Mouse (Mus musculus) heart, postnatal 25 days (tissue): ENCODE results near the gene Acsf2. TPM values are rescaled to one million over a fixed set of nuclear protein-coding genes. Genes with fewer than 3 reads are reported as not detected.
A peak's percentile ranks its signal among the peaks of the same experiment; 100 is the strongest.

Experiments
- DNase-seq: peaks from one replicate; pipeline ENCODE4 v3.0.0; 2022; ENCODE audit warnings: low spot score
- intact Hi-C: fragments of 180-260 bp; cut with DNase I; formaldehyde crosslinking; loops from one replicate; pipeline ENCODE4 v1.15.1; 2025
- total RNA-seq, 2 experiments: library from RNA; stranded (reverse); gene quantifications; 2 replicates each; pipeline ENCODE4 v1.2.3; 2021

The Acsf2 gene
- total RNA-seq, 2 experiments from 2014 or later: 16.2 to 18.3 TPM

DNA sequence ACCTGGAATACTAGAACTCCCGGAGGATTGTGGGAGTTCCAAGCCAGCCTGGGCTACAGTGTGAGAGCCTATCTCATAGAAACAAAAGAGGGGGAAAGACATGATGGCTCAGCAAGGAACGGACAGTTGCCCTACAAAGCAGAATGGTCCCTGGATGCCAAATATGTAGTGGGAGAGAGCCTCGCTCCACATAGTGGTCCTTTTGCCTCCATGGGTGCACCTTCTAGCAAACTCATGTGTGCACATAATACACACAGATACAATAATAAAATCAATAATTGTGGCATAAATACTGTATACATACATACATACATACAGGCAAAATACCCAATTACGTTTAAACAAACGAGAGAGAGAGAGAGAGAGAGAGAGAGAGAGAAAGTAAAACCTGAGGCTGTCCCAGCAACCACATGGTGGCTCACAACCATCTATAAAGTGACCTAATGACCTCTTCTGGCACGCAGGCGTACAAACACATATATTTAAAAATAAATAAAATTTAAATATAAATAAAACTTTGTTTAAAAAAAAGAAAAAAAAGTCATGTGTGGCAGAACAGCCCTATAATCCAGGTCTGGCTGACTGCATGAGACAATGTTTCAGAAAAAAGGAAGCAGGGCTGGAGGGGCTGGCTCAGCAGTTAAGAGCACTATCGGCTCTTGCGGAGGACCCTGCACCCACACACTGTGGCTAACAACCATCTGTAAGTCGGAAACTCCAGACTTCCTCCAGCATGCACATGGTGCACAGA, 51.8 kb downstream of the Acsf2 start:
- intact Hi-C loops: loop anchor here (1.0 to 5.0 kb wide), 3 partner anchors 82 to 208 kb away; no protein-coding TSS in a partner anchor
- DNase-seq: no peak

DNA sequence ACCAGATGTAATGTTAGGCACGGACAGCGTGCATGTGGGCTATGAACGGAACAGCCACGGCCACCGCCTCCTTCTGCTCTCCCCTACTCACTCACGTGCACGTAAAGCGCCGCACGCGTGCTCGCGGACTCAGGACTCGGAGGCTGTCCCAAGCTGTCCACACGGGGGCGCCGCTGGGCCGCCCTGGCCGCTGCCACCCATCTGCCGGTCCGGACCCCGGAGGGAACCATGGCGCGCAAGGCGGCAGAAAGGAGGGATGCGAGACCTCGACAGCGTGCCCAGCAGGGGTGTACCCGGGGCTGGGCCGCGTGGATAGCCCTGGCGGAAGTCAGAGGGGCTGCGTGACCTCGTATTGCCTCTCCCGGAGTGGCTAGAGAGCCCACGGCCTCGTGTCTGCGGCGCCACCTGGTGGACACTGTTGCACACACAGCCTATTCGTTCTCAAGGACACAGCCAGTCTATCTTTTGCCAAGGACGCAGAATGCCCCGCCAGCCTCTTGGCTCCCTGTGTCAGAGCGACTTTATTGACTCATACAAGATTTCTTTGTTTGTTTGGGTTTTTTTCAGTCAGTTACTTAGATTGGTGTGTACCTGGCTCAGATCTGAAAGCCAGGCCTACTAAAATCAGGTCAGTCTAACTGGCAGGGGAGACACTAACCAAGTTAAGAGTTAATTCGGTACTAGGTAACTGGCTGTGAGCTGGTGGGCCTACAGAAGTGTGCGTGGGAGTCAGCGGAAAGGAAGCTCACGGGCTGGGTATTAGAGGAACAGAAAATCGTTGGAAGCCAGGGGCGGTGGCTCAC, 52.6 kb downstream of the Acsf2 start, which contains the start of gene Rsad1:
Rsad1 (minus strand) TSS at position 368 of the 803 bp plus-strand sequence.
- intact Hi-C loops: loop anchor here (1.0 to 5.0 kb wide), 3 partner anchors 83 to 207 kb away; no protein-coding TSS in a partner anchor
- peak; percentile 87 for DNase-seq

DNA sequence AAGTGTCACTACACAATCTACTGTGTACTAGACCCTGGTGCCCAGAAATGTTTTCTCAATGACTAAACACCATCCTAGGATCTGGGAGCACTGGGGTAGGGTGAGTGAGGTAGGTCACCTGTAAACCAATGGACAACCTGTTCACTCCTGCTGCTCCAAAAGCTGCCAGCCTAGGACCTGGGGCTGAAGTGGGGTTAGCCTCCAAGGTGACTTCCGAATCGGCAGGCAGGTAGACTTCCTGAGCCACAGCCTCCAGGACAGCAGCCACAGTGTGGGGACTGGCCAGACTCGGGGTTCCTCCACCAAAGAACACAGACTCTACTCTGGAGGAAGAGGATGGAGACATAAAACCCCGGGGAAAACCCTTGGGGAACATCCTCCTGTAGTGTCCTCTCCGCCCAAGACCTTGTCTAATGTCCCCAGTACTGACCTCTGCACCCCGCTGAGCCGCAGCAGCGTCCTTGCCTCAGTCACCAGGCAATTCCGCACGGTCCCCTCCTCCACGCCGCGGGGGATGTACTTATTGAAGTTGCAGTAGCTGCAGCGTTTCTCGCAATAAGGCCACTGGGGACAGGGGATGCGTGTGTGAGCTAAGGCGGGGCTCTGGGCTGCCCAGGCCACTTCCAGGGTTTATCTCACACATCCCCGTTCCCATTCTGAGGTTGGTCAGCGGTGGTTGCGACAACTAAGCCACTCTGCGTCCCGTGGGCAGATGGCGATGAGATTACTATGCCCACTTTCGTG, 53.5 kb downstream of the Acsf2 start:
- DNase-seq: peak; percentile 45

DNA sequence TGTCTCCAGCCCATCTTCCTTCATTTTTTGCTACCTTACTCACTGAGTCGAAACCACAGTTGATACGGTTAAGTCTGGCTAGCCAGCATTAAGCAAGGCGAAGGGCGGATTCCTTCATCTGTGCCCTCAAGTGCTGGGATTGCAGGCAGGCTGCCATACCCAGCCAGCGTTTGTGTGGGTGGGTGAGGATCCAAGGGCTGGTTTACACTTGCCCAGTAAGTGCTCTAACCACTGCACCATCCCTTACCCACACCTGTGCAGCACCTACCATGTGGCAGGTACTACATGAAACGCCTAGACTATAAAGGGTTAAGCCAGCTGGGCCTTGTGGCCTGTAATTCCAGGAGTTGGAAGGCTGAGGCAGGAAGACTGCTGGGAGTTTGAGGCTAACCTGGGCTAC, 54.4 kb downstream of the Acsf2 start:
- intact Hi-C loops: loop anchor here (5.0 kb wide), 2 partner anchors 85 to 205 kb away; no protein-coding TSS in a partner anchor
- DNase-seq: no peak

More for the DNA sequence above, 53.5 kb downstream of the Acsf2 start:
- intact Hi-C loops: loop anchor here (5.0 kb wide), 2 partner anchors 84 to 206 kb away; no protein-coding TSS in a partner anchor

DNA sequence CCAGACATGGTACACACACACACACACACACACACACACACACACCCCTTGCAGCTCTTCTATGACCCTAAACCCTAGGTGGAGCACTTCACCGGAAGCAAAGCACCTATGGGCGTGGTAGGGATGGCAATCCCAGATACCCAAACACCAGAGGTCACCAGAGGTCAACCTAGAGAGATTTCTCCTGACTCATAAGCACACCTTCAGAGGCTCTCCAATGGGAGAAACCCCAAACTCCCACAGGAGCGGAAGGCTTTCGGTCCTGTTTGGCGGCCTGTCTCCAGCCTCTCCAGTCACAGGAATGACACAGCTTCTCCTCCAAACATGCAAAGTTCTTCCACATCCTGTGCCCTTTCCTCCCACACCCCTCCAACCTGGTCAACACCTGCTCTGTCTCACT, 55.3 kb downstream of the Acsf2 start:
- DNase-seq: no peak
- intact Hi-C loops: loop anchor here (5.0 kb wide), 2 partner anchors 86 to 204 kb away; no protein-coding TSS in a partner anchor

DNA sequence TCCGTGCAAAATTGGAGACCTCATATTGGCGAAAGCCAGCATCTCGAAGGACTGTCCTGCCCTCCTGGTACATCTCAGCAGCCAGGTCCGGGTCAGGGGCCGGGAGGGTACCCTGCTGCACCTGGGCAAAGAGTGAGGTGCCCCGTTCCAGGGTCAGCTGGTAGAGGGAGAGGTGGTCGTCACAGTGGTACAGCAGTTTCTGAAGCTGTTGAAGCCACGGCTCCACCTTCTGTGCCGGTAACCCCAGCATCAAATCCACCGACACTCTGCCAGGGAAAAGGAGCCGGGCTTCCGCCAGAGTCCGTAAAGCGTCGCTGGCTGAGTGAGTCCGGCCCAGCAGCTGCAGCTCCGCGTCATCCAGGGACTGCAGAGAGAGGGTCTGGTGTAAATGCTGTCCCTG, 57.2 kb downstream of the Acsf2 start:
- intact Hi-C loops: loop anchor here (5.0 kb wide), 1 partner anchor 127 kb away; no protein-coding TSS in a partner anchor
- DNase-seq: no peak

DNA sequence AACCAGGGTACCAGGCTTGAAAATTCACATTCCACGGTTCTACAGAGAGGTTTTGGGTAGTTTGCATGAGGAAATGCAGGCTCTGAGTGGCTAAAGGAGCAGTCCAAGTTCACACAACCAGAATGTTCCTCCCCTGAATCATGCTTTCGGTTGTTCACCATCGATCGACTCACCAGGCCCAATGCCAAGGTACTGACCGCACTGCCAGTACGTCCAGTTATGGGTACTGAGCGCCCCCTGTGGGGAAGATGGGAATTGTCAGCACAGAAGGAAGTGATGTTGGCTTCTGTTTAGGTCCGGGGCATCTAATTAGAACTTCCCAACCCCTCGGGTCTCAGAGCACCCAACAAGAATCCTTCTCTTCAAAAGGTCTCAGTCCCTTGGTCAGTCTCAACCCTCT, 57.7 kb downstream of the Acsf2 start:
- peak; percentile 84 for DNase-seq
- intact Hi-C loops: loop anchor here (5.0 kb wide), 1 partner anchor 127 kb away; no protein-coding TSS in a partner anchor

DNA sequence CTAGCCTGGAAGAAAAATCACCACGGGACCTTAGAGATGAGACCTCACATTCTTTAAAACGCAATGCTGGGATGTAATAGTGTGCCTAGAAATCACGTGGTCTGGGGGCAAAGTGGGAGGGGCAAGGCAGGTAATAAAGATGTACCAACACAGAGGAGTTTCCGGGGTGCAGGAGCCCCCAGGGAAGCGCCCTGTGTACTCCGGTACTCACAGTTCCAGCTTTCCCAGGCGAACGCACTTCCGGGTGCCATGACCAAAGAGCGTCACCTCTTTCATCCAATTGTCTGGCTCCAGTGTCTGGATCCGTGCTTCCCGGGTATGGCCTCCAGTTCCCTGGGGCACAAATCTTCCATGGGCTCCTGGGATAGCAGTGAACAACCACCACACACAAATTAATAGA, 58.3 kb downstream of the Acsf2 start:
- intact Hi-C loops: loop anchor here (5.0 kb wide), 1 partner anchor 126 kb away; no protein-coding TSS in a partner anchor
- no peak for DNase-seq

DNA sequence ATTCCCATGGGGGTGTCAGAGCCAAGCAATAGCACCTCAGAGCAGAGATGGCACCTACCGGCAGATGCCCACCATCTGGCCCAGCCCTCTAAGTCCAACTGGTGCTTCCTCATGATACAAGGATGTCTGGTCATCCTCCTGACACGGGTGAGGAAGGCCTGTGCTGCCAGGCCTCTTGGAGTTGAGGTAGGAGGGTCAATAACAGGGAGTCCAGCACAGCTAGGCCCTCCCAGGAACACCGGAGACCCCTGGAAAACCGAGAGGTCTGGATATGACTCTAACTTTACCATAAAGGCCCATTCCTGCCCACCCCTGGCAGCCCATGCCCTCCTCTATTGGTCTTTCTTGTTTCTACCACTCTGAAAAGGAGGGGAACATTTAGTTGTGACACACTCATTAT, 59.3 kb downstream of the Acsf2 start:
- intact Hi-C loops: loop anchor here (5.0 kb wide), 1 partner anchor 125 kb away; no protein-coding TSS in a partner anchor
- no peak for DNase-seq

DNA sequence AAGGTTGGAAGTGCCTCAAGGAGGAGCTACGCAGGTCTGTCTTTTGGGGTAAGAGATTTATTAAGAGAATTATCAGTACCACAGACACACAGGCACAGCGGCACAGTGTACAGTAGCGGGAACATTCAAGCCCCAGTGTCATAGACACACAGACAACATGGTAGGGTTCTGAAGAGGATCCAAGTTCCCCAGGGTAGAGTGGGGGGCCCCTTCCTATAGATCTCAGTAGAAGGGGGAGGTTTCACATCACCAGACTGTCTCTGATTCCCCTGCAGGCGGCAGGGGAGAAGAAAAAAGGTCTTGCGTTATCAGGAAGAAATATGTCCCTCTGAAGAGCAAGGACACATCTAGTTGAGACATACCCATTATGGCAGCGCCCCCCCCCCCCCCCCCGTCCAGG, 61.9 kb downstream of the Acsf2 start:
- intact Hi-C loops: loop anchor here (5.0 kb wide), 1 partner anchor 122 kb away; no protein-coding TSS in a partner anchor
- no peak for DNase-seq

DNA sequence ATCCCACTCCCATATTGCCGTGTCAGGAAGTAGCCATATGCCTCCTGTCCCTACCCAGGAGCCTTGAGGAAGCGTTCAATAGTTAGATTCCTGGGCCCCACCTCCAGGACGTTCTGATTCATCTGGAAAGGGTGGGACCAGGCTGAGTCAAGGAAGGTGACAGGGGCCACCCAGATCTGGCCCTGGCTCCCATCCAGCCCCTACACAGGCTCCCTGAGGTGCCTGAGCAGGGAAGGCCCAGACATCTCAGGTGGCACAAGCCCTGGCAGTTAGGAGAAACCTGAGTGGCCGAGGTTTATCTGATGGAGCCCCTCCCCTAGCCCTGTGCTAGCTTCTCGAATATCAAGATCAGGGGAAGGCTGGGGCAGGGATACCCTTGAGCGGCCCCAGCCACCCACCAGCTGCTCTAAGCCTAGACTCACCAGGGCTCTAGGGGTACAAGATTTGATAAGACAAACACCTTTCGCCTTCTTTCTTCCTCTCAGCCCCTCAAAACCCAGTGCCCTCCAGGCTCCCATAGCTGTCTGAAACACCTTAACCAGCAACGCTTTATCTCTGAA, 62.9 kb downstream of the Acsf2 start:
- DNase-seq: no peak
- intact Hi-C loops: no loop called here

DNA sequence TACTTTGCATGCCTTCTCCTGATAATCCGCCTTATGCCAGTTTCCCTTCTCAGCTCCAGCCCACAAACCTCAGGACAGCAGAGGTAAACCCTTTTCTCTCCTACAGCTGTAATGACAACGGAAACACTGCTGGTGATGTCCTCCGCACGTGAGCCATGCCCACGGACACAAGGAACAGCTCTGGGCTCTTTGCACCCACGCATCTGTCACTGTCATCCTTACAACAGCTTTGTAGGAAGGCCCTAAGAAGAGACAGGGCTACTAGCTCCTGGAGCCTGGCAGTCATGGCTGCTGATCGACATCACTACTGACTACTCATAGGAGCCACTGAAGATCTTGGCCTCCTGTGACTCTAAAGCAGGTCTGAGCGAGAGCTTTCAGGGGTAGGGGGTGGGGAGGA, 68.5 kb downstream of the Acsf2 start:
- intact Hi-C loops: no loop called here
- DNase-seq: no peak

DNA sequence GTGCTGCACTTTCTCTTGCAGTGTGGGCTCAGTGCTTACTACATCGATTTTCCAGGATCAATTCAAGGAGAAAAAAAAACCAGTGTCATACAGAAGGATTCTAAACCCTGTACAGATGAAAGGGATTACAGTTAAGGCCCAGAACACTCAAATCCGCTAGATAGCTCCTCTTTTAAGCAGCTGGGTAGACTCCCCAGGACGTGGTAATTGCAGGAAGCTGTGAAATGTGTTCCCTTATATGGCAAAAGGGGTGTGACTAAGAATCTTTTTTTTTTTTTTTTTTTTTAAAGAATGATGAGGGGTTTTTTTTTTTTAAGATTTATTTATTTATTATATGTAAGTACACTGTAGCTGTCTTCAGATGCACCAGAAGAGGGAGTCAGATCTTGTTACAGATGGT, 72.8 kb downstream of the Acsf2 start:
- no peak for DNase-seq
- intact Hi-C loops: no loop called here

DNA sequence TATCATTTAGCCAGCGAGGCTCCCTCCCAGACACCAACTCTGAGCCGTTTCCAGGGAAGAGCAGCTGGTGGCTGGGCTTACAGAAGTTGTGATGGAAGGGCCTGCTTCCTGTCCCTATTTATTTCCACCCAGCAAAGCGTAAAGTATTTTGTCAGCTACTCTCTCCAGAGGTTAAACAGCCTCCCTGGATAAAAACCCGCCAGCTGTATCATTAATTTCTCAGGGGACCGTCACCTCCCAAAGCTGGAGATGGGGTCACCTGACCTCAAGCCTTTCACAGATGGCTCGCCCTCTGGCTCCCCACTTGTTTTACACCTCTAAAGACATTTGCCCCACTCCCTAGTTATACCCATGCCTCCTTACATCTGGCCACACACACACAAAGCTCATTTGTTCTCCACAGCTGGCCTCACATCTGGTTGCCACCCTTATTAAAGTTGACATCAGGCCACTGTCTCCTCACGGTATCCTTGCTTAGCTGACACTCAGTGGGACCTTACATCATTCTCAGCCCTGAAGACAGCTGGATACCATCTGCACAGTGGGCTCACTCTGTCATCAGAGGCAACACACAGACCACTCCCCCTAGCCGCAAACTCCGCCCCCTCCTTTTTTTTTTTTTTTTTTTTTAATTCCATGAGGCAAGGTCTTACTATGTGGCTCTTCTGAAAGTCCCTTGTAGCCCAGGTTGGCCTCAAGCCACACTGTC, 75.3 kb downstream of the Acsf2 start:
- DNase-seq: no peak

DNA sequence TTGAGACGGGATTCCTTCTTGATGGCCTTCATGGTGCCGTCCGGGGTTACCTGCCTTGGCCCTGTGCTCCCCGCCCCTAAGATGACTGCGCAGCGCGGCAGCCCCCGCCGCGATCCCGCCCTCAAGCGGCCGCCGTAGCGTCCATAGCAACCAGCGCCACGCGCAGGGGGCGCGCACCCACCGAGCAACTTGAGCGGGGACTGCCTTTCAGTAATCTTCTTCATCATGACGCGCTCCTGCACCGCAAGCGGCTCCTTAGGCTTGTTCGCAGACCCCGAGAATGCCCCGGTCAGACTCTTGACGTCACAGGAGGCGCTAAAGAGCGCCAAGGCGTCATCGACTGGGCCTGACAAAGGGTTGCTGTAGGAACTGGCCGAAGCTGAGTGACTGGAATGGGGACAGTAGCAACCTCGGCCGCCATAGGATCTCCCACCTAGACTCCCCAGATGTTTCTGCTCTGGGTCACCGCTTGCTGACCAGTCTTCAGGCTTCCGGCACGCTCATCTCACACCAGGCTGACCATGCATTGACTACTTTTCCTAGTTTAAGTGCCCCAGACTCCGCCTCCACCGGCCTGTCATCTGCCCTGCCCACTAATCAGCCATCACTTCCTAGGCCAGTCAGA, 80.3 kb downstream of the Acsf2 start, which contains the start of gene Mycbpap:
Mycbpap (minus strand) TSS at position 524 of the 625 bp plus-strand sequence.
- intact Hi-C loops: no loop called here
- DNase-seq: peak; percentile 34

More for the DNA sequence above, 75.3 kb downstream of the Acsf2 start:
- intact Hi-C loops: no loop called here

DNA sequence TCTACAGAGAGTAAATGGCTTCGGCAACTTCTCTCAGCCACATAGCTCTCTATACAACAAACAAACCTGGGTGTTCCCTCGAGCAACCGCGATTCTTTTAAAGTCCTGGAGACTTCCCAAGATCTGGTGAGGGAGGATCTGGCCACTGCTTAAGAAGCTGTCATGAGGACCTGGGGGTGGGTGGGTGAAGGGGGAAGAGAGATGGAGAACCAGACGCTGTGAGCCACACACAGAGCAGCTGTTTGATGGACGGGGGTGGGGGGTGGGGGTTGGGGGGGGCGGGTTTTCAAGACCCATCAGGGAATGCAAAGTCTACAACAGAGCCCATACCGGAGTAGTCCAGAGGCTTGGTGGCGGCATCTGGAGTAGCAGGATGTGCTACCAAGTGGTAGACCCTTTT, 88.2 kb downstream of the Acsf2 start:
- no peak for DNase-seq
- intact Hi-C loops: no loop called here

DNA sequence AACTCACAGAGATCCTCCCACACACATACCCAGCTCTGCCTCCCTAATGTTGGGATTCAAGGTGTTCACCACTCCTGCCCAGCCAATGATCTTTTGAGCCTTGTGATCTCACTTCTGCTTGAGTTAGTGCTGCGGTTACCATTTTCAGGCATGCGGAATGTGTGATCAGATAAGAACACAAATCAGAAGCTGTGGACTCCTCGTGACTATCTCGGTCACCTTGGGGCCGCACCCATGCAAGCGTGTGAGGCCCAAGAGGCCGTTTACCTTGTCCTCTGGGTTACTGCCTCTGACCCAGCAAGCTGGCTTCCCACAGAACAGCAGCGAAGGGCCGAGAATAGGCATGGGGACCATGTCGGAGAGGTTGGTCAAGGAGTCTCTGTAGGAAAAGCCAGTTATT, 92.7 kb downstream of the Acsf2 start:
- DNase-seq: no peak
- intact Hi-C loops: no loop called here
